Mouse (Mus musculus) E14TG2a.4 (cell line): ENCODE measurements around the gene Stat5b.

Source experiments
- CTCF ChIP-seq: conservative IDR thresholded peaks from 2 replicates; pipeline ENCODE4 v1.5.1; 2014; ENCODE audit warnings: low read length
- NANOG ChIP-seq: IDR thresholded peaks from 2 replicates; pipeline ENCODE4 v1.6.1; 2014; ENCODE audit warnings: borderline replicate concordance, low read length, mixed read lengths
- POU5F1 ChIP-seq: IDR thresholded peaks from 2 replicates; pipeline ENCODE4 v1.6.1; 2014; ENCODE audit warnings: low read length, borderline replicate concordance

DNA sequence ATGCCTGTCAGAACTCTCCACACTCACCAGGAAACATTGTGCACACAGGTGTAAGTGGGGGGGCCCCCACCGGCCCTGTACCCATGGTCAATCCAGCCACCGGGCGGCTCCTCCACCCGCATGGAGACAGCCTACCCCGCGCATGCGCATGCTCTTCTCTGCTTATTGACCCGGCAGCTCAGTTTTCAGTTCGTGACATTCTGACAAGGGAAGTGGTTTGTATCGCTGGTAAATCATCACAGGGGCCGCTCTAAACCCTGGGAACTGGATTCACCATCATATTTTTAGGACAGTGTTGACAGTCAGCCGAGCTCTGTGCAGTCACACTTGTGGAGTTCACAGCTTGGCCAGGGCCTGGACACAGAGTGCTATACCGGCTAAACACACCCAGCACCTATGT, 36.0 kb downstream of the Stat5b start:
- TF ChIP-seq CTCF, result no peak
- TF ChIP-seq NANOG, result no peak
- TF ChIP-seq POU5F1, result no peak
